Mouse (Mus musculus) E14TG2a.4 (cell line): Measurements from ENCODE around the gene Gm9508.

ENCODE experiments used
- CTCF ChIP-seq: conservative IDR thresholded peaks from 2 replicates; pipeline ENCODE4 v1.5.1; 2014; ENCODE audit warnings: low read length
- NANOG ChIP-seq: IDR thresholded peaks from 2 replicates; pipeline ENCODE4 v1.6.1; 2014; ENCODE audit warnings: borderline replicate concordance, low read length, mixed read lengths
- POU5F1 ChIP-seq: IDR thresholded peaks from 2 replicates; pipeline ENCODE4 v1.6.1; 2014; ENCODE audit warnings: low read length, borderline replicate concordance

DNA sequence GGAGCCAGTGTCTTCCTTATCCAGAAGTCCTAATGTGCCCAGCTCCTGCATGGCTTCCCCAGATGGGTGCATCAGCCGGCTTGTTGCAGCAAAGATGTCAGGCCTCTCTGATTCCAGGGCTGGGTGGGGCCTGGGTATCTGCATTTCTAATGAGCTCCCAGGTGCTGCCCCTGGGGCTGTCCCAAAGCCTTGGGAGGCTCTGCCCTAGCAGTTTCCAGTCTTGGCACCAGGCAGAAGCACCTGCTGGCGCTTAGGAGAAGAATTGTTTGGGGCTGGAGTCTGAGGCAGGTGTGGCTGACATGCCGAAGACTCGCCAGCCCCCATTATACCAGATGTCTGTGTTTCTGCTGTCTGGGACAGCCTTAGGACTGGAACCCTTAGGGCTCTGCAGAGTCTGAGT is 26.3 kb downstream of the Gm9508 start:
- TF ChIP-seq CTCF (no peak), NANOG (no peak), POU5F1 (no peak)
